Mouse (Mus musculus): Measurements from ENCODE around the gene Zfp286. TPM values are rescaled to one million over a fixed set of nuclear protein-coding genes. Genes with fewer than 3 reads are reported as not detected.
A peak's percentile ranks its signal among the peaks of the same experiment; 100 is the strongest.

Gene Zfp286
- 4.7 and 5.1 TPM in 2 replicates for polyA plus RNA-seq (2015; fragmentation: Nextera tagmentation; extraction: Ambion mirVana)

GRCm38 (mm10) chr11:62788935-62789616, at the start of gene Zfp286:
Gene Zfp286 (minus strand): TSS chr11:62789462.
- ATAC-seq = peak; percentile 96
- TF ChIP-seq EP300 (IDR thresholded peaks at IDR 0.05) = no peak
- no peak for TF ChIP-seq CTCF (IDR thresholded peaks at IDR 0.05)
- peak; percentile 93 for DNase-seq (ENCODE audit: low spot score)
- no peak within 1 kb of the TSS for H3K27ac ChIP-seq (ENCODE audit: low read length)
- H3K9me3 ChIP-seq (ENCODE audit: low read length) = no peaks in the 10 kb centered on the region
- H3K27me3 ChIP-seq (replicated peaks; ENCODE audit: insufficient read depth, low read length) = no peaks in the 10 kb centered on the region
- peak within 1 kb of the TSS; percentile 82 for H3K4me2 ChIP-seq (replicated peaks; ENCODE audit: low read depth, low read length)
- H3K9ac ChIP-seq (replicated peaks; ENCODE audit: low read depth) = 0 out of 2 replicates have a peak within 1 kb of the TSS, but pooled peaks have one; percentile 21
- peak within 1 kb of the TSS; percentile 46 for H3K4me3 ChIP-seq (ENCODE audit: low read depth, low read length)
- 7% methylated on average over 34 of the region's 34 CpGs for WGBS
- 0 out of 2 replicates have a peak, but pooled peaks cover under 1% of the 10 kb centered on the region for H3K36me3 ChIP-seq (ENCODE audit: insufficient read depth, low read length)
- H3K4me1 ChIP-seq (ENCODE audit: insufficient read depth, low read depth, low read length) = peaks cover 3% of the 10 kb centered on the region; the same call in 1 of the 2 replicates

- TF ChIP-seq EP300 (IDR thresholded peaks at IDR 0.05) = no peak
- no peak for TF ChIP-seq CTCF (IDR thresholded peaks at IDR 0.05)
These were observed 42.6 kb upstream of the Zfp286 start for GRCm38 (mm10) chr11:62831906-62832305.

GRCm38 (mm10) chr11:62830387-62830786, 41.1 kb upstream of the Zfp286 start:
- H3K36me3 ChIP-seq (ENCODE audit: insufficient read depth, low read length) = 0 out of 2 replicates have a peak, but pooled peaks cover 3% of the 10 kb centered on the region
- no peak overlapping the region for H3K27ac ChIP-seq (ENCODE audit: low read length)
- TF ChIP-seq CTCF (IDR thresholded peaks at IDR 0.05) (no peak), EP300 (IDR thresholded peaks at IDR 0.05) (no peak)
- 80% methylated on average over 2 of the region's 2 CpGs for WGBS
- no peak overlapping the region for H3K4me2 ChIP-seq (replicated peaks; ENCODE audit: low read depth, low read length)
- no peak overlapping the region for H3K4me3 ChIP-seq (ENCODE audit: low read depth, low read length)
- no peak overlapping the region for H3K9ac ChIP-seq (replicated peaks; ENCODE audit: low read depth)
- no peaks in the 10 kb centered on the region; the same call in 1 of the 2 replicates for H3K4me1 ChIP-seq (ENCODE audit: insufficient read depth, low read depth, low read length)
- H3K9me3 ChIP-seq (ENCODE audit: low read length) = no peaks in the 10 kb centered on the region
- no peaks in the 10 kb centered on the region for H3K27me3 ChIP-seq (replicated peaks; ENCODE audit: insufficient read depth, low read length)
- DNase-seq (ENCODE audit: low spot score) = no peak
- ATAC-seq = no peak

More at GRCm38 (mm10) chr11:62831906-62832305, 42.6 kb upstream of the Zfp286 start:
- Histone ChIP-seq H3K27ac (ENCODE audit: low read length) (no peak overlapping the region), H3K9ac (replicated peaks; ENCODE audit: low read depth) (no peak overlapping the region), H3K4me1 (ENCODE audit: insufficient read depth, low read depth, low read length) (no peaks in the 10 kb centered on the region), H3K27me3 (replicated peaks; ENCODE audit: insufficient read depth, low read length) (no peaks in the 10 kb centered on the region), H3K9me3 (ENCODE audit: low read length) (no peaks in the 10 kb centered on the region), H3K4me3 (ENCODE audit: low read depth, low read length) (no peak overlapping the region), H3K4me2 (replicated peaks; ENCODE audit: low read depth, low read length) (no peak overlapping the region), H3K36me3 (ENCODE audit: insufficient read depth, low read length) (0 out of 2 replicates have a peak, but pooled peaks cover 3% of the 10 kb centered on the region)
- DNase-seq (ENCODE audit: low spot score) = no peak
- ATAC-seq = no peak

DNA sequence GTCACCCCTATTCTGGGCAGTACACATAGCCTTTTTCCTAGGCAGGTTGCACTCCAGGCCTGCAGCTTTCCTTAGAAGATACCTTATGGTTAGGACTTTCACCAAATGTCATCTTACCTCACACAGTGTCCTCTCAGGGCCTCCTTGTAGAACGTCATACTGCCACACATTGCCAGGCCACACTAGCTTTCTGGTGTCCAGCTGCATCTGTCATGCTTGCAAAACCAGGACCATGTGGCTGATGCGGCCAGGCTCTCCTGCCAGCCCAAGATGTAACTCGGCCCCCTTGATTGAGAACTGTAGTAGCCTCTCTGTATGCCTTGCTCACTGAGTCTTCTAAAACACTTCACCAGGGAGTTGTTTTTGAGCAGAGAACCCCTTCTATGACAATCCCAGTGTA, 38.6 kb upstream of the Zfp286 start:
- Histone ChIP-seq H3K4me3 (ENCODE audit: low read depth, low read length) (no peak overlapping the region), H3K9me3 (ENCODE audit: low read length) (no peaks in the 10 kb centered on the region), H3K4me1 (ENCODE audit: insufficient read depth, low read depth, low read length) (peaks cover 3% of the 10 kb centered on the region; the same call in 1 of the 2 replicates), H3K27me3 (replicated peaks; ENCODE audit: insufficient read depth, low read length) (no peaks in the 10 kb centered on the region), H3K9ac (replicated peaks; ENCODE audit: low read depth) (no peak overlapping the region), H3K27ac (ENCODE audit: low read length) (no peak overlapping the region), H3K36me3 (ENCODE audit: insufficient read depth, low read length) (no peaks in the 10 kb centered on the region), H3K4me2 (replicated peaks; ENCODE audit: low read depth, low read length) (no peak overlapping the region)
- TF ChIP-seq EP300 (IDR thresholded peaks at IDR 0.05) = no peak
- no peak for TF ChIP-seq CTCF (IDR thresholded peaks at IDR 0.05)
- no peak for DNase-seq (ENCODE audit: low spot score)
- ATAC-seq = no peak
- WGBS = 75% methylated on average over 3 of the region's 3 CpGs

- Histone ChIP-seq H3K4me3 (ENCODE audit: low read depth, low read length) (no peak overlapping the region), H3K9ac (replicated peaks; ENCODE audit: low read depth) (no peak overlapping the region), H3K27me3 (replicated peaks; ENCODE audit: insufficient read depth, low read length) (no peaks in the 10 kb centered on the region), H3K9me3 (ENCODE audit: low read length) (no peaks in the 10 kb centered on the region), H3K36me3 (ENCODE audit: insufficient read depth, low read length) (no peaks in the 10 kb centered on the region), H3K4me2 (replicated peaks; ENCODE audit: low read depth, low read length) (no peak overlapping the region), H3K27ac (ENCODE audit: low read length) (no peak overlapping the region), H3K4me1 (ENCODE audit: insufficient read depth, low read depth, low read length) (peaks cover 3% of the 10 kb centered on the region; the same call in 1 of the 2 replicates)
- 76% methylated on average over 4 of the region's 4 CpGs for WGBS
- TF ChIP-seq EP300 (IDR thresholded peaks at IDR 0.05) (no peak), CTCF (IDR thresholded peaks at IDR 0.05) (no peak)
- no peak for DNase-seq (ENCODE audit: low spot score)
- no peak for ATAC-seq
These were observed 37.9 kb upstream of the Zfp286 start for GRCm38 (mm10) chr11:62827135-62827534.

- 37% methylated on average over 6 of the region's 6 CpGs for WGBS
- DNase-seq (ENCODE audit: low spot score) = peak; percentile 47
- 0 out of 2 replicates have a peak, but pooled peaks have one; percentile 0 for ATAC-seq
These were observed 37.0 kb upstream of the Zfp286 start for GRCm38 (mm10) chr11:62826106-62826733.

More at GRCm38 (mm10) chr11:62826106-62826733, 37.0 kb upstream of the Zfp286 start:
- Histone ChIP-seq H3K4me2 (replicated peaks; ENCODE audit: low read depth, low read length) (peak overlapping the region; percentile 44), H3K9ac (replicated peaks; ENCODE audit: low read depth) (no peak overlapping the region), H3K4me3 (ENCODE audit: low read depth, low read length) (no peak overlapping the region), H3K4me1 (ENCODE audit: insufficient read depth, low read depth, low read length) (peaks cover 3% of the 10 kb centered on the region; the same call in 1 of the 2 replicates), H3K27me3 (replicated peaks; ENCODE audit: insufficient read depth, low read length) (no peaks in the 10 kb centered on the region), H3K27ac (ENCODE audit: low read length) (peak overlapping the region; percentile 68), H3K36me3 (ENCODE audit: insufficient read depth, low read length) (no peaks in the 10 kb centered on the region), H3K9me3 (ENCODE audit: low read length) (no peaks in the 10 kb centered on the region)
- TF ChIP-seq EP300 (IDR thresholded peaks at IDR 0.05) (no peak), CTCF (IDR thresholded peaks at IDR 0.05) (no peak)

Data from lung, postnatal 0 days (tissue).